Mouse (Mus musculus) megakaryocyte progenitor cell, adult 5-6 weeks (primary cell): Measurements from ENCODE around the gene Zcwpw1. TPM values are rescaled to one million over a fixed set of nuclear protein-coding genes. Genes with fewer than 3 reads are reported as not detected.
A peak's percentile ranks its signal among the peaks of the same experiment; 100 is the strongest.
"Not testable (repeated sequence)": the region's sequence is repeated elsewhere in the genome, so short reads cannot be mapped to it uniquely, and the experiment has no call there.

ENCODE experiments used
- ATAC-seq: replicated peaks from 2 replicates; pipeline ENCODE4 v1.8.0; 2016; ENCODE audit warnings: mild to moderate bottlenecking, moderate TSS enrichment, inconsistent platforms; ENCODE audit not compliant: poor library complexity
- total RNA-seq, 2 experiments: library from RNA; stranded (forward) in 1 of 2; stranded (reverse) in 1 of 2; fragments of 157-497, 149-512 nt in 1 of 2; fragments of 200-1000 nt in 1 of 2; gene quantifications; 2 replicates each; pipeline versions ENCODE4 v1.2.3 to v1.2.4; 2015 to 2017

The Zcwpw1 gene
- total RNA-seq (2015) (6.2 and 9.1 TPM in 2 replicates), total RNA-seq (2017) (10.5 and 11.8 TPM in 2 replicates)

GRCm38 (mm10) chr5:137787151-137787928 lies at the start of gene Zcwpw1, which contains the start of gene Mepce:
TSS of gene Zcwpw1 (plus strand) at chr5:137787798.
TSS of gene Mepce (minus strand) at chr5:137787655.
- peak; percentile 48 for ATAC-seq

DNA sequence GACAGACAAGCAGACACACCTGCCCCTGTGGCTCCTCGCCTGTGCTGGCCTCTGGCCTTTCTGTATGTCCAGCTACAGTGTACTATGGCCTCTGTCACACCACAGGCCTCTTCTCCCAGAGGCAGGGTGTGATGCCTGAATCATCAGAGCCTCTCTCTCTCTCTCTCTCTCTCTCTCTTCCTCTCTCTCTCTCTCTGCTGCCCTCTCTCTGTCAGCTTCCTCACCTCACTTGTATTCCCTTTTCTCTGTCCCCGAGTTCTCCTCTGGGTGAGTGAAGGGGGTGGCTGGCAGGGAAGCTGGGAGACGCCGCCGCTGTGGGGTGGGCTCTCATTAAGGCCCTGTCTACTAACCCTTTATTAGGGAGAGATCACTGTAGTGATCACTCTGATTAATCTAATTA lies 49.1 kb upstream of the Zcwpw1 start:
- peak; percentile 27; the same call in 1 of the 2 replicates for ATAC-seq

DNA sequence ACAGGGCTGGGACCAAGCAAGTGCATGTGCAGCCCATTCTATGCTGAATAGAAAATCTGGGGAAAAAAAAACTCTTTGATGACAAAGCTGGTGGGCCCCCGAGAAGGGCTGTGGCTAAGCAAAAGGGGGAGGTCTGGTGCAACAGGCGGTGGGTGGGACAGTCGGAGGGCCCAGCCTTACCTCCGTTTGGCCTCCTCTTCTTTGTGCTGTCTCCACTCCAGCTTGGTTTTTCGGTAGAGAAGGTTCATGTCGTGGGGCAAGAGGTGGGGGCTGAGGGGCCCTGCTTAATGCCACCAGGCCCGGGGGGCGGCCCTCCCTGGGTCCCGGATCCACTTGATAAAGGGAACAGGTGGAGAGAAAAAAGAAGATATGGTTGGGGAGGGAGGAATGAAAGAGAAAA lies 48.1 kb upstream of the Zcwpw1 start:
- ATAC-seq, result no peak

DNA sequence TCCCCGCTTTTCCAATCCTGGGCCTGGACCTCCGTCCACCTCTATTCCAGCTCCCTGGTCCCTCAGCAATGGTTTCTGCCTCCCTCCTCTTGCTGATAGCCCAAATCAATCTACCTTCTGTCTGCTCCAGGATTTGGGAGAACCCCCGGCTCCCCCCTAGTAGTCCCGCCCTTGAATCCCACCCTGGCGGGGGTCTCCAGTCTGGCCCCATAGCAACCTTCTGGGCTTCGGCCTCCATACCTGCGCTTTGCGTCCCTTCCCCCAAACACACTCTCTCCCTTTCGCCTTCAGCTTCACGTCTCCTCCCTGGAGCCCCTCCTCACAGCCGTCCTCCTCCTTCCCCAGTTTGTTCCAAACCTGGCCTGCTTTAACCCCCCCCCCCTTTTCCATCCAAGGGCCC lies 47.1 kb upstream of the Zcwpw1 start:
- ATAC-seq, result no peak

GRCm38 (mm10) chr5:137741023-137741931 lies 46.3 kb upstream of the Zcwpw1 start, which contains the start of gene Nyap1:
TSS of gene Nyap1 (minus strand) at chr5:137741607.
- peak; percentile 58 for ATAC-seq

DNA sequence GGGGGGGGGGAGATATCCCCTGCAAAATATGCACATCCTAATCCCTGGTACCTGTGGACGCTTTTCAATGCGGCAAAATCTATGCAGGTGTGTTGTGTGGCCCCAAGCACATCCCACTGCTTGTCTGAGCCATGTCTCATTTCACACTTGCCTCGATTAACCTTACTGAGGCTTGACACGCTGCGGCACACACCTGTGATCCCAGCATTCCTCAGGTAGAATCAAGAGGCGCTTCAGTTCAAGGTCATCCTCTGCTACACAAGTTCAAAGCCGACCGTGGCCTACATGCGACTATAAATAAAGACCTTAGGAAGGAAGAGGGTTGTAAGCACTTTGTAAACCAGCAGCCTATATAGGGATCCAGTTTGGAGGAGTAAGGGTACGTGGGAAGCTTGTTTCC lies 45.5 kb upstream of the Zcwpw1 start:
- ATAC-seq, result no peak

DNA sequence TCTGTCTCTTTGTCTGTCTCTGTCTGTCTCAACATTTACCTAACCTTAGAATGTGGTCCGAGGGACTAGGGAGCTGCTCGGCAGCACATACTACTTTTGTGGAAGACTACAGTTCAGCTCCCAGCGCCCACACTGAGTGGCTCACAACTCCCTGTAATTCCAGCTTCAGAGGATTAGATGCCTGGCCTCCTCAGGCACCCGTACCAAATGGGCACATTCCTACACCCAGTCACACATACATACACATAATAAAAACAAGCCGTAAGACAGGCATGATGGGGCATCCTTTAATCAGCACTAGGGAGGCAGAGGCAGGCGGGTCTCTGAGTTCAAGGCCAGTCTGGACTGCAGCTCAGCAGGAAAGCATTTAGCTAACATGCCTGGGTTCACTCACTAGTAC lies 44.8 kb upstream of the Zcwpw1 start:
- ATAC-seq, result no peak

GRCm38 (mm10) chr5:137744197-137744596 lies 43.4 kb upstream of the Zcwpw1 start:
- no peak for ATAC-seq

- ATAC-seq, result peak; percentile 64
These were observed 42.1 kb upstream of the Zcwpw1 start, which contains the start of gene Tsc22d4 for GRCm38 (mm10) chr5:137745214-137746171. TSS of gene Tsc22d4 (plus strand) at chr5:137745730.

- peak; percentile 14 for ATAC-seq
These were observed 41.2 kb upstream of the Zcwpw1 start for GRCm38 (mm10) chr5:137746282-137746850.

DNA sequence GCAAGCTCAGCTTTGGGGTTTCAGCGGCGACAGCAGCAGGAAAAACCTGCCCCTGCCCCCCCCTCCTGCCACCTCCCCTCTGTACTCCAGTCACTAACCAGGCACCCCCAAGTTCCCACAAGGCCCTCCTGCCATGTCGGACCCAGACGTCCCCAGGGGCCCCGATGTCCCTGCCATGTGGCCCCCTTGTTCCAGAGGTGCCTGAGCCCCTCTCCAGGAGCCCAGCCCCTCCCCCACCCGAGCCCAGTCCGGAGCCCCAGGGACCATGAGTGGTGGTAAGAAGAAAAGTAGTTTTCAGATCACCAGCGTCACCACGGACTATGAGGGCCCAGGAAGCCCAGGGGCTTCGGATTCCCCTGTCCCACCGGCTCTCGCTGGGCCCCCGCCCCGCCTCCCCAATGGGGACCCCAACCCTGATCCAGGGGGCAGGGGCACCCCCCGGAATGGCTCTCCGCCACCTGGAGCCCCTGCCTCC lies 40.7 kb upstream of the Zcwpw1 start:
- no peak for ATAC-seq

DNA sequence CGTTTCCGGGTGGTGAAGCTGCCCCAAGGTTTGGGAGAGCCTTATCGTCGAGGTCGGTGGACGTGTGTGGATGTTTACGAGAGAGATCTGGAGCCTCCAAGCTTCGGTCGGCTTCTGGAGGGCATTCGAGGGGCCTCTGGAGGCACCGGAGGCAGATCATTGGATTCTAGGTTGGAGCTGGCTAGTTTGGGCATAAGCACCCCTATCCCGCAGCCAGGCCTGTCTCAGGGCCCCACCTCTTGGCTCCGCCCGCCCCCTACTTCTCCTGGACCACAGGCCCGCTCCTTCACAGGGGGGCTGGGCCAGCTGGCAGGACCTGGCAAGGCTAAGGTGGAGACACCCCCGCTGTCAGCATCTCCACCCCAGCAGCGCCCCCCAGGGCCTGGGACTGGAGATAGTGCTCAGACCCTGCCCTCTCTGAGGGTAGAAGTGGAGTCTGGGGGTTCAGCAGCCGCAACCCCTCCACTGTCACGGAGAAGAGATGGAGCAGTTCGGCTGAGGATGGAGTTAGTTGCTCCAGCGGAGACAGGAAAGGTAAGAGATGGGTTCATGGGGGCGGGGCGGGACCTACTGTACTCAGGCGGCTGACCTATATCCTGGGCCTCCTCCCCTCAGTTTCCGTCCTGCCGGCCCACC lies 40.2 kb upstream of the Zcwpw1 start:
- peak; percentile 4; the same call in 1 of the 2 replicates for ATAC-seq

DNA sequence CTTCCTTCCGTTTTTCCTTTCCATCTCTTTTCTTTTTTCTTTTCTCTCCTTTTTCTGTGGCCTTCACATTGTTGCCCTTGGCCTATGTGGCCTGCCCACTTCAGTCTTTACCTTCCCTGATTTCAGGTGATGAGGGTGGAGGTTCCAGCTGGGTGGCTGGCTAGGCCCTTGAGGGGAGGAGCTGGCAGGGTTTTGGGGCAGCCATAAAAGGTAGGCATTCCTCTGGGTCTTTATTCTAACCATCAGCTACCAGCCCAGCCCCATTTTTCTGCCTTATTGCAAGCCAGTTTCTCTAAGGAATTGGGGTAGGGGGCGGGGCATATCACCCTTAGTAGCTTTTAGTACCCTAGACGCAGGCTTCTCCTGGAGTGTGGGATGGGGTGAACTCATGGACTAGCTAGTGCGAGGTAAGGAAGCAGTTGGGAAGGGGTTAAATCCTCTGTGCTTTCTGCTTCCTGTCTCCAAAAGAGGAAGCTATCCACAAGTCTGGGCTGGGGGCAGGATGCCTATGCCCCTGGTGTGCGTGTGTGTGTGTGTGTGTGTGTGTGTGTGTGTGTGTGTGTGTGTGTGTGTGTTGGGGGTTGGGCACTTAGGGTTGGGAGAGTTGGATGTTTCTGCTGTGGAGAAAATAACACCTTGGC lies 39.3 kb upstream of the Zcwpw1 start:
- ATAC-seq, result peak; percentile 29

DNA sequence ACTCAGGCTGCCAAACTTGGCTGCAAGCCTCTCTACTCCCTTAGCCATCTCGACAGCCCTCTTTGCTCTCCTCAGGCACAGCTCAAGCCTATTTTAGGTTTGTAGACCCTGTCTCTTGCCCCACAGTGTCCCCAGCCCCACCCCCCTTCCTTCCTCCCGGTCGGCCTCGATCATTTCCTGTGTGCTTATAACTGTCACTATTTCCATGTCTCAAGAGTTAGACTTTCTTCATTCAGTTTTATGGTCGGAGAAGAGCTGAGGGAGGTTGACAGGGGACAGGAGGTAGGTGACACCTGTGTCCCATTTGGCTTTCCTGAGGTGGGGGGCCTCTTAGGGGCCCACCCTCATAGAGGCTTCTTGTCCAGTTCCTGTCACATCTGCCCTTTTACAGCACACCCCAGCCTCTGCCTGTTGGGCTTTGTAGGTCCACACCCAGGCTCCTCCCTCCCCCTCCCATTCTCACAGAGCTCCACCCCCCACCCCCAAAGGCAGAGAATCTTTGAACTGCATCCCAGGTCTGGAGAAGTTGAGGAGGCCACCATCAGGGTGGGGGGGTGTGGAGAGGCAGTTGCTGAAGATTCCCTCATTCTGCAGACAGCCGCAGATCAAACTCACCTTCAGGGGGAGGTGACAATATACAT lies 38.3 kb upstream of the Zcwpw1 start:
- peak; percentile 20 for ATAC-seq

DNA sequence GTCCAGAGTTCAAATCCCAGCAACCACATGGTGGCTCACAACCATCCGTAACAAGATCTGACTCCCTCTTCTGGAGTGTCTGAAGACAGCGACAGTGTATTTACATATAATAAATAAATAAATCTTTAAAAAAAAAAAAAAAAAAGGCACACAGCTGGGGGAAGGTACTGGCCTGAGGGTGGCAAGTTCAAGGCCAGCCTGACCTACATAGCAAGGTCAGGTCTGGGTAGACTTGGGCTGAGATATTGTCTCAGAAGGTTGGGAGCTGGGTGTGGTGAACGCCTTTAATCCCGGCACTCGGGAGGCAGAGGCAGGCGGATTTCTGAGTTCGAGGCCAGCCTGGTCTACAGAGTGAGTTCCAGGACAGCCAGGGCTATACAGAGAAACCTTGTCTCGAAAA lies 37.4 kb upstream of the Zcwpw1 start:
- ATAC-seq, result not testable (repeated sequence)

DNA sequence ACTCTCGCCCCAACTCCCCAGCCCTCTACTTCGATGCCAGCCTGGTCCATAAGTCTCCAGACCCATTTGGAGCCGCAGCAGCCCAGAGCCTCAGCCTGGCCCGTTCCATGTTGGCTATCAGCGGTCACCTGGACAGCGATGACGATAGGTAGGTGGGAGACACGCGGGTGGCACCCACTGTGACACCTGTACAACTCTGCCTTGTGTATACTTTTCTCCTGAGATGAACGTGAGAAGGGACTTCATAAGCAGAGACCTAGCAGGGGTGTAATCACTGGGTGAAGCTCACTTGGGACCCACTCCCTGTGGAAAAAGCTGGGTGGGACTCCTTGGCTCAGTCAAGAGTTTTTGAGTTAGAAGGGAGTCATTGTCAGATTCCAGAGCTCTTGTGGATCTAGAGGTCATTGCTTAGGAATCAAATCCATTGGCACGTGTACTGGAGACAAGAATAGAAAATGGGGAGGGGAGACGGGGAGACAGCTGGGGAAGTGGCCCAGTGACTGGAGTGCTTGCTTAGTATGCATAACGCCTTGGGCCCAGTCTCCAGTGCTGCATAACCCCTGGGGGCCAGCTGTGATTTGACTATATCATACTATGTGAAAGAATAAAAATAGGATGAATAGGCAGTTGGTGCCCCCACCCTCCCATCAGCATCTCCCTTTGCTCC lies 36.2 kb upstream of the Zcwpw1 start:
- ATAC-seq, result no peak

- ATAC-seq, result no peak
These were observed 35.6 kb upstream of the Zcwpw1 start for GRCm38 (mm10) chr5:137751988-137752387.
